Mouse (Mus musculus) B cell, adult 62 days (primary cell): ENCODE data around the gene Cstf2. TPM values are rescaled to one million over a fixed set of nuclear protein-coding genes. Genes with fewer than 3 reads are reported as not detected.

Experiments
- total RNA-seq: library from RNA; stranded (reverse); gene quantifications from 4 replicates; pipeline ENCODE4 v1.2.4, GENCODE M21; 2023

Cstf2 gene
- 37.8 to 56.8 TPM (median 51.0 TPM) in 4 replicates for total RNA-seq

GRCm38 (mm10) chrX:134058987-134059712 is at the start of gene Cstf2:
TSS of gene Cstf2 (plus strand) at chrX:134059187.

Other genes starting within 250 kb of the Cstf2 start
- not detected in 4 replicates for gene Tnmd, start 208.2 kb upstream of the Cstf2 start, total RNA-seq
- gene Tspan6, start 160.8 kb upstream of the Cstf2 start, total RNA-seq = 1.1 to 1.9 TPM (median 1.5 TPM) in 4 replicates
- gene Srpx2, start 150.8 kb upstream of the Cstf2 start, total RNA-seq = not detected in 4 replicates
- gene Sytl4, start 77.4 kb upstream of the Cstf2 start, total RNA-seq = 0.24 to 0.58 TPM (median 0.27 TPM) in 4 replicates
- 23.0 to 29.0 TPM (median 24.8 TPM) in 4 replicates for gene Xkrx, start 102.9 kb downstream of the Cstf2 start, total RNA-seq
- gene Arl13a, start 128.3 kb downstream of the Cstf2 start, total RNA-seq = not detected in 4 replicates
- 1.3 to 1.6 TPM (median 1.4 TPM) in 4 replicates for gene Nox1, start 162.8 kb downstream of the Cstf2 start, total RNA-seq
- gene Trmt2b, start 217.8 kb downstream of the Cstf2 start, total RNA-seq = 27.4 to 32.0 TPM (median 29.4 TPM) in 4 replicates
- not detected in 4 replicates for gene Tmem35a, start 236.0 kb downstream of the Cstf2 start, total RNA-seq
- 1.2 to 2.6 TPM (median 1.7 TPM) in 4 replicates for gene Cenpi, start 248.9 kb downstream of the Cstf2 start, total RNA-seq